Mouse (Mus musculus) E14TG2a.4 (cell line): ENCODE results near the gene Map3k13.

ENCODE experiments used
- H3K27me3 ChIP-seq: 2 replicates; pipeline ENCODE4 v1.6.1; 2014; ENCODE audit warnings: low read length, control low read depth; ENCODE audit not compliant: insufficient read depth
- H3K36me3 ChIP-seq: 2 replicates; pipeline ENCODE4 v1.6.1; 2014; ENCODE audit warnings: low read length, control low read depth; ENCODE audit not compliant: insufficient read depth
- H3K4me1 ChIP-seq: replicated peaks from 2 replicates; pipeline ENCODE4 v1.6.1; 2014; ENCODE audit warnings: low read depth, low read length, control low read depth
- H3K4me3 ChIP-seq: replicated peaks from 2 replicates; pipeline ENCODE4 v1.5.1; 2014; ENCODE audit warnings: mild to moderate bottlenecking, low read length
- H3K9me3 ChIP-seq: 2 replicates; pipeline ENCODE4 v1.6.1; 2014; ENCODE audit warnings: low read length, control low read depth
- CTCF ChIP-seq: conservative IDR thresholded peaks from 2 replicates; pipeline ENCODE4 v1.5.1; 2014; ENCODE audit warnings: low read length
- NANOG ChIP-seq: IDR thresholded peaks from 2 replicates; pipeline ENCODE4 v1.6.1; 2014; ENCODE audit warnings: borderline replicate concordance, low read length, mixed read lengths
- POU5F1 ChIP-seq: IDR thresholded peaks from 2 replicates; pipeline ENCODE4 v1.6.1; 2014; ENCODE audit warnings: low read length, borderline replicate concordance

Gene Map3k13

GRCm38 (mm10) chr16:21834866-21835583, 40.9 kb downstream of the Map3k13 start:
- Histone ChIP-seq H3K36me3 (no peaks in the 10 kb centered on the region), H3K9me3 (no peaks in the 10 kb centered on the region), H3K4me3 (no peak overlapping the region), H3K27me3 (no peaks in the 10 kb centered on the region), H3K4me1 (peaks cover 17% of the 10 kb centered on the region)
- TF ChIP-seq CTCF, result no peak
- TF ChIP-seq POU5F1, result no peak
- TF ChIP-seq NANOG, result no peak

GRCm38 (mm10) chr16:21835584-21835931, 41.4 kb downstream of the Map3k13 start:
- Histone ChIP-seq H3K9me3 (no peaks in the 10 kb centered on the region), H3K36me3 (no peaks in the 10 kb centered on the region), H3K4me1 (peaks cover 19% of the 10 kb centered on the region), H3K27me3 (no peaks in the 10 kb centered on the region), H3K4me3 (no peak overlapping the region)
- TF ChIP-seq POU5F1, result no peak
- TF ChIP-seq NANOG, result 0 out of 2 replicates have a peak, but pooled peaks have one; percentile 7
- no peak for TF ChIP-seq CTCF

GRCm38 (mm10) chr16:21836311-21837072, 42.3 kb downstream of the Map3k13 start:
- Histone ChIP-seq H3K27me3 (no peaks in the 10 kb centered on the region), H3K4me1 (peaks cover 15% of the 10 kb centered on the region), H3K4me3 (no peak overlapping the region), H3K36me3 (no peaks in the 10 kb centered on the region), H3K9me3 (no peaks in the 10 kb centered on the region)
- TF ChIP-seq POU5F1, result no peak

- no peaks in the 10 kb centered on the region for H3K27me3 ChIP-seq
Measured at GRCm38 (mm10) chr16:21837694-21838093, 43.5 kb downstream of the Map3k13 start.

GRCm38 (mm10) chr16:21845800-21846671, 51.9 kb downstream of the Map3k13 start:
- peaks cover 8% of the 10 kb centered on the region for H3K4me1 ChIP-seq
- no peak for TF ChIP-seq POU5F1
- no peak for TF ChIP-seq CTCF
- TF ChIP-seq NANOG, result no peak
- H3K36me3 ChIP-seq, result no peaks in the 10 kb centered on the region
- no peaks in the 10 kb centered on the region for H3K9me3 ChIP-seq
- no peaks in the 10 kb centered on the region for H3K27me3 ChIP-seq
- peak overlapping the region; percentile 41; the same call in 1 of the 2 replicates for H3K4me3 ChIP-seq

More at GRCm38 (mm10) chr16:21837694-21838093, 43.5 kb downstream of the Map3k13 start:
- Histone ChIP-seq H3K36me3 (no peaks in the 10 kb centered on the region), H3K4me3 (no peak overlapping the region), H3K4me1 (peaks cover 15% of the 10 kb centered on the region), H3K9me3 (no peaks in the 10 kb centered on the region)
- TF ChIP-seq POU5F1 (no peak), CTCF (no peak), NANOG (no peak)

- Histone ChIP-seq H3K4me1 (peaks cover 8% of the 10 kb centered on the region), H3K27me3 (0 out of 2 replicates have a peak, but pooled peaks cover 6% of the 10 kb centered on the region), H3K4me3 (no peak overlapping the region), H3K9me3 (no peaks in the 10 kb centered on the region), H3K36me3 (no peaks in the 10 kb centered on the region)
- no peak for TF ChIP-seq NANOG
- no peak for TF ChIP-seq CTCF
- no peak for TF ChIP-seq POU5F1
Measured at GRCm38 (mm10) chr16:21848444-21848843, 54.3 kb downstream of the Map3k13 start.

- Histone ChIP-seq H3K27me3 (0 out of 2 replicates have a peak, but pooled peaks cover 6% of the 10 kb centered on the region), H3K36me3 (no peaks in the 10 kb centered on the region), H3K4me3 (no peak overlapping the region), H3K4me1 (peaks cover 8% of the 10 kb centered on the region), H3K9me3 (no peaks in the 10 kb centered on the region)
- TF ChIP-seq NANOG, result no peak
- TF ChIP-seq CTCF, result no peak
- TF ChIP-seq POU5F1, result no peak
Measured at GRCm38 (mm10) chr16:21848847-21849246, 54.7 kb downstream of the Map3k13 start.

- Histone ChIP-seq H3K36me3 (no peaks in the 10 kb centered on the region), H3K27me3 (0 out of 2 replicates have a peak, but pooled peaks cover 6% of the 10 kb centered on the region), H3K9me3 (no peaks in the 10 kb centered on the region), H3K4me3 (no peak overlapping the region), H3K4me1 (no peaks in the 10 kb centered on the region)
- TF ChIP-seq NANOG (no peak), CTCF (no peak), POU5F1 (no peak)
Measured at GRCm38 (mm10) chr16:21852374-21852773, 58.2 kb downstream of the Map3k13 start.
